ENCODE assay signal across 14 mouse cellular contexts in genomic region chr19:7552301-7552673, GRCm38 (mm10). TPM values are rescaled to one million over a fixed set of nuclear protein-coding genes. Genes with fewer than 3 reads are reported as not detected.
A peak's percentile ranks its signal among the peaks of the same experiment; 100 is the strongest.
DNase-seq lines count a peak whose midpoint lies in the region; ATAC-seq and TF ChIP-seq lines count a peak whose summit lies in the region.
"Had no signal": no experiment of that assay in that cellular context is flagged by ENCODE, and none has a peak within 500 bp of the region (broad histone marks: within the 10 kb centered on the region; RNA-seq: fewer than 3 reads in every experiment).

No protein-coding gene starts in this region.

- H3K27me3 ChIP-seq in heart, embryonic 14.5 days (ENCODE audit: control insufficient read depth, insufficient read depth, low read length) = no peaks in the 10 kb centered on the region
- no peaks in the 10 kb centered on the region for H3K27me3 ChIP-seq in spleen, adult 2 months (ENCODE audit: control insufficient read depth, insufficient read depth, low read length)
- H3K27me3 ChIP-seq: embryonic facial prominence, embryonic 12.5 days had no signal

- H3K4me3 ChIP-seq in heart, embryonic 14.5 days (ENCODE audit: control insufficient read depth in 1 of 2, insufficient read depth in 1 of 2, low read depth in 1 of 2, low read length in 2 of 2) = no peak overlapping the region
- H3K4me3 ChIP-seq in spleen, adult 2 months (ENCODE audit: extremely low read depth, insufficient read depth, insufficient read length) = no peak overlapping the region
- H3K4me3 ChIP-seq: embryonic facial prominence, embryonic 12.5 days; forebrain, embryonic 12.5 days; midbrain, embryonic 12.5 days had no signal

- intact Hi-C loops in heart, postnatal 10 days (cut with DNase I) = no loop called here

- H3K9me3 ChIP-seq in heart, embryonic 14.5 days (ENCODE audit: control insufficient read depth, low read length) = no peaks in the 10 kb centered on the region
- H3K9me3 ChIP-seq: embryonic facial prominence, embryonic 12.5 days; forebrain, embryonic 12.5 days; midbrain, embryonic 12.5 days had no signal

- no peak overlapping the region for H3K9ac ChIP-seq in heart, embryonic 14.5 days (ENCODE audit: low read length)
- H3K9ac ChIP-seq: embryonic facial prominence, embryonic 12.5 days; forebrain, embryonic 12.5 days; midbrain, embryonic 12.5 days had no signal

- DNase-seq in heart, adult 8-10 months (ENCODE audit: low spot score) = no peak
- no peak for DNase-seq in spleen, adult 2 months (ENCODE audit: low read depth in 1 of 2, low spot score in 2 of 2)
- no peak for DNase-seq in spleen, postnatal 36 days (ENCODE audit: low spot score in 2 of 2)
- DNase-seq in heart, postnatal 10 days = peak; percentile 12 to 23
- no peak for DNase-seq in left cerebral cortex, adult 11 months (ENCODE audit: low spot score)
- no peak for DNase-seq in kidney, postnatal 10 days
- DNase-seq: adrenal gland, postnatal 10 days; cerebellum, postnatal 10 days; kidney, adult 9 months had no signal

- no peaks in the 10 kb centered on the region for H3K36me3 ChIP-seq in heart, embryonic 14.5 days (ENCODE audit: control insufficient read depth, insufficient read depth, low read length)
- H3K36me3 ChIP-seq in spleen, adult 2 months (ENCODE audit: control insufficient read depth, insufficient read depth, low read length) = no peaks in the 10 kb centered on the region
- H3K36me3 ChIP-seq: embryonic facial prominence, embryonic 12.5 days; forebrain, embryonic 12.5 days; midbrain, embryonic 12.5 days had no signal

- H3K27ac ChIP-seq in heart, embryonic 14.5 days (replicated peaks in 1 of 2; ENCODE audit: control insufficient read depth in 1 of 2, insufficient read depth in 1 of 2, low read depth in 2 of 2, low read length in 2 of 2) = peak overlapping the region; percentile 70 to 81
- peak overlapping the region; percentile 14; the same call in 1 of the 2 replicates for H3K27ac ChIP-seq in spleen, adult 2 months (ENCODE audit: insufficient read depth, low read length)
- H3K27ac ChIP-seq: embryonic facial prominence, embryonic 12.5 days; forebrain, embryonic 12.5 days; midbrain, embryonic 12.5 days had no signal

- ATAC-seq in heart, embryonic 14.5 days (ENCODE audit: insufficient number of reproducible peaks, insufficient read depth, low FRiP score, low read depth) = peak; percentile 34; the same call in 1 of the 2 replicates

- no peak for TF ChIP-seq CTCF in spleen, adult 2 months (IDR thresholded peaks at IDR 0.05; ENCODE audit: extremely low read depth, insufficient read depth, insufficient read length, insufficient replicate concordance)

- WGBS in heart, embryonic 14.5 days = 14% methylated on average over 2 of the region's 2 CpGs
- 86% methylated on average over 2 of the region's 2 CpGs for WGBS in spleen, adult 2 months

- H3K4me2 ChIP-seq in heart, embryonic 14.5 days (ENCODE audit: low read length) = no peak overlapping the region
- H3K4me2 ChIP-seq: embryonic facial prominence, embryonic 12.5 days; forebrain, embryonic 12.5 days; midbrain, embryonic 12.5 days had no signal

- TF ChIP-seq POLR2A in spleen, adult 2 months (IDR thresholded peaks at IDR 0.05; ENCODE audit: low read depth, low read length) = no peak

- H3K4me1 ChIP-seq in heart, embryonic 14.5 days (ENCODE audit: control insufficient read depth in 2 of 2, insufficient read depth in 2 of 2, low read length in 2 of 2) = peaks cover 9 to 24% of the 10 kb centered on the region in 2 experiments
- no peaks in the 10 kb centered on the region for H3K4me1 ChIP-seq in spleen, adult 2 months (ENCODE audit: control insufficient read depth, insufficient read depth, insufficient read length)
- H3K4me1 ChIP-seq: embryonic facial prominence, embryonic 12.5 days; forebrain, embryonic 12.5 days had no signal

RNA-seq across cellular contexts. Expression of gene Pla2g16, which starts 5.0 kb away (rescaled TPM):
- polyA plus RNA-seq in heart, embryonic 14.5 days (2014; fragmentation: Nextera tagmentation; extraction: Ambion mirVana) = 63.1 and 69.9 TPM in 2 replicates
- total RNA-seq in heart, adult 8-10 months (2022) = 100 to 1,000 TPM; 121 to 150 (median 137) TPM
- 15.2 and 17.2 TPM in 2 replicates for polyA plus RNA-seq in spleen, adult 2 months (2012; rRNA removed)
- total RNA-seq in heart, postnatal 10 days (2021) = 10 to 100 TPM; 74.7 to 78.4 TPM

RNA-seq across cellular contexts. Expression of gene Lgals12, which starts 54.7 kb away (rescaled TPM):
- polyA plus RNA-seq in heart, embryonic 14.5 days (2014; fragmentation: Nextera tagmentation; extraction: Ambion mirVana) = 0.23 and 0.34 TPM in 2 replicates
- total RNA-seq in heart, adult 8-10 months (2022) = under 1 TPM; 0.16 to 0.37 (median 0.32) TPM
- 0.14 and 0.35 TPM in 2 replicates for polyA plus RNA-seq in spleen, adult 2 months (2012; rRNA removed)
- total RNA-seq in heart, postnatal 10 days (2021) = 1 to 10 TPM in 1 of 2 experiments, under 1 TPM in 1; 0.79 to 1.9 TPM
- polyA plus RNA-seq: C2C12 had no signal

RNA-seq across cellular contexts. Expression of gene Atl3, which starts 58.4 kb away (rescaled TPM):
- polyA plus RNA-seq in heart, embryonic 14.5 days (2014; fragmentation: Nextera tagmentation; extraction: Ambion mirVana) = 9.1 and 12.1 TPM in 2 replicates
- 10 to 100 TPM; 10.2 to 13.2 (median 12.8) TPM for total RNA-seq in heart, adult 8-10 months (2022)
- polyA plus RNA-seq in spleen, adult 2 months (2012; rRNA removed) = 6.1 and 6.7 TPM in 2 replicates
- total RNA-seq in heart, postnatal 10 days (2021) = 10 to 100 TPM; 33.4 to 34.8 TPM

Comparison
In these comparisons a context has a peak if more than half of its experiments do, and no peak if none do; other contexts are left out.
1. DNase-seq: peak in heart, postnatal 10 days (2 of 2); none in heart, adult 8-10 months (single experiment), spleen, adult 2 months (0 of 2), spleen, postnatal 36 days (0 of 2), left cerebral cortex, adult 11 months (single experiment) and kidney, postnatal 10 days (single experiment).